Mouse (Mus musculus): ENCODE data around the gene Slc6a6. TPM values are rescaled to one million over a fixed set of nuclear protein-coding genes. Genes with fewer than 3 reads are reported as not detected.

Slc6a6 gene
- total and polyA plus RNA-seq, 3 experiments, result 54.6 to 90.0 TPM; not detected in 1

DNA sequence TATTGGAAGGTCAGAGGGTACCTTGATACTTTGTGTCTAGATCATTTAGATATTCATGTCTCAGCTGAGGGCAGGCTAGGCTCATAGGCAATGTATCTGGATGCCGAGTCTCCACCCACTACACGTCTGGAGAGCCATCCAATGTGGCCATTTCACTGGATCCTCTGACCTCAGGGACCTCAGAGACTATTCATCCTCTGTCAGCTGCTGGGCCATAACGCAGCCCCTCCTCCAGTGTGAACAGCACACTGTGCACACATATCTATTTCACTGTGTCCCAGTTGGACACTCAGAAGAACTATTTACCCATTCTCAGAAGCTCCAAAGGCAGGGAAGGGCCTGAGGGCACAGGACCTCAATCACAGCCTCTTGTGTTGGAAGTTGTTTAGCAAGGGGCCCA is 58.6 kb downstream of the Slc6a6 start:
- Histone ChIP-seq H3K79me2 (ENCODE audit: control insufficient read depth, insufficient read depth, low read length, poor library complexity) (no peaks in the 10 kb centered on the region), H3K36me3 (ENCODE audit: control insufficient read depth in 1 of 2, insufficient read depth in 2 of 2, low read length in 2 of 2) (peaks cover 0 to 8% of the 10 kb centered on the region in 2 experiments; a peak in 1 of 4 replicates), H3K4me1 (ENCODE audit: control insufficient read depth in 1 of 2, insufficient read depth in 2 of 2, low read length in 2 of 2) (no peaks in the 10 kb centered on the region), H3K4me3 (ENCODE audit: control insufficient read depth in 1 of 2, insufficient read depth in 1 of 2, low read depth in 2 of 2, low read length in 2 of 2) (no peak overlapping the region), H3K27me3 (ENCODE audit: control insufficient read depth in 1 of 2, insufficient read depth in 2 of 2, low read length in 2 of 2) (no peaks in the 10 kb centered on the region), H3K27ac (ENCODE audit: control insufficient read depth, low read depth, low read length) (no peak overlapping the region), H3K9me3 (replicated peaks; ENCODE audit: insufficient read depth, low read length) (no peaks in the 10 kb centered on the region), H3K9ac (ENCODE audit: control insufficient read depth, low read depth, low read length, poor library complexity, severe bottlenecking) (no peak overlapping the region)
- DNase-seq (ENCODE audit: low read depth, low spot score), result no peak
- TF ChIP-seq JUND (IDR thresholded peaks at IDR 0.05; ENCODE audit: low read depth, low read length) (no peak), UBTF (IDR thresholded peaks at IDR 0.05; ENCODE audit: borderline replicate concordance, insufficient read depth, low read depth, low read length) (no peak), MXI1 (IDR thresholded peaks at IDR 0.05; ENCODE audit: low read depth, low read length) (no peak), MAFK (IDR thresholded peaks at IDR 0.05; ENCODE audit: borderline replicate concordance, low read depth, low read length) (no peak), MYC (IDR thresholded peaks at IDR 0.05; ENCODE audit: low read depth, low read length) (no peak)

DNA sequence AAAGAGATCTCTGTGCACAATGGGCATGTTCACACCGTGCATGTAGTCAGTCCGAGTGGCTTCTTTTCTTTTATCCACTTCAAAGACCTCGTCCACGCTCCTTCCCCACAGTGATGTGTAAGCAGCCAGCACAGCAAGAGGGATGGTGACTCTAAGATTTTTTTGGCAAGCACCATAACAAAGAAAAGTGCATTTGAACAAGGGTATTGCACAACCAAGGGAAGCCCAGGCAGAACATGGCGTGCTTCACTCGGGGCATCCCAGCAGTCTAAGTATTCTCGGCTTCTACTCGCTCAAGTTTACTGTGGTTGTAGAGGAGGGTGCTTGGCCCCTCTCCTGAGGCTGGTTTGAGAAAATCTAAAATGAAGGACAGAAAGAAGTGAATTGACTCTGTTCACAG is 59.1 kb downstream of the Slc6a6 start:
- H3K9ac ChIP-seq (ENCODE audit: control insufficient read depth, low read depth, low read length, poor library complexity, severe bottlenecking), result no peak overlapping the region
- TF ChIP-seq MAZ (IDR thresholded peaks at IDR 0.05; ENCODE audit: low read depth, low read length), result no peak
- no peak for TF ChIP-seq POLR2AphosphoS5 (IDR thresholded peaks at IDR 0.05; ENCODE audit: borderline replicate concordance, low read depth, low read length)
- no peak for TF ChIP-seq MAX (IDR thresholded peaks at IDR 0.05; ENCODE audit: low read length)
- TF ChIP-seq USF1 (IDR thresholded peaks at IDR 0.05; ENCODE audit: low read depth, low read length), result no peak
- no peak for TF ChIP-seq RAD21 (IDR thresholded peaks at IDR 0.05; ENCODE audit: low read depth, low read length)
- TF ChIP-seq TBP (IDR thresholded peaks at IDR 0.05; ENCODE audit: low read depth, low read length), result no peak
- no peak for TF ChIP-seq TAL1 (IDR thresholded peaks at IDR 0.05; ENCODE audit: low read length)
- no peak for TF ChIP-seq E2F4 (IDR thresholded peaks at IDR 0.05; ENCODE audit: borderline replicate concordance, low read depth, low read length)
- no peaks in the 10 kb centered on the region for H3K79me2 ChIP-seq (ENCODE audit: control insufficient read depth, insufficient read depth, low read length, poor library complexity)
- H3K27ac ChIP-seq (ENCODE audit: control insufficient read depth, low read depth, low read length), result no peak overlapping the region
- no peaks in the 10 kb centered on the region for H3K9me3 ChIP-seq (replicated peaks; ENCODE audit: insufficient read depth, low read length)
- H3K27me3 ChIP-seq (ENCODE audit: control insufficient read depth in 1 of 2, insufficient read depth in 2 of 2, low read length in 2 of 2), result no peaks in the 10 kb centered on the region
- H3K36me3 ChIP-seq (ENCODE audit: control insufficient read depth in 1 of 2, insufficient read depth in 2 of 2, low read length in 2 of 2), result peaks cover 0 to 8% of the 10 kb centered on the region in 2 experiments; a peak in 1 of 4 replicates
- no peaks in the 10 kb centered on the region for H3K4me1 ChIP-seq (ENCODE audit: control insufficient read depth in 1 of 2, insufficient read depth in 2 of 2, low read length in 2 of 2)
- no peak for DNase-seq (ENCODE audit: low read depth, low spot score)
- H3K4me3 ChIP-seq (ENCODE audit: control insufficient read depth in 1 of 2, insufficient read depth in 1 of 2, low read depth in 2 of 2, low read length in 2 of 2), result no peak overlapping the region

DNA sequence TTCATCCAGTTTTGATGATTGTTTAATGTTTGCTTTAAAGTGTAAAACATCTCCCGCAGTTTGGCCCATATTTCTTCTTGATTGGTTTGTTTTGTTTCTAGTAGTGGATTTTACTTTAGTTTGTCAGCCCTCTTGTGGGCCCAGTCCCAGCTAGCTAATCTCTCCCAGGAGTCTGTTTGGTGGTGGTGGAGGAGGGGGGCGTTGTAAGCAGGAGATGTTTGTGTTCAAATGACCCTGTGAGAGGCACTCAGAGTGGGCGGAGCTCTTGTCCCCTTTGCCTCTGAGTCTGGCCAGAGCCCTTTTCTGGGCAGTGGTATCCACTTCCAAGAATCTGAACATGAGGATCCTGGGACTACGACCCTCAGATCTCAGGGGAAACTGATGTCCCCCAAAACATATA is 60.0 kb downstream of the Slc6a6 start:
- Histone ChIP-seq H3K27me3 (ENCODE audit: control insufficient read depth in 1 of 2, insufficient read depth in 2 of 2, low read length in 2 of 2) (no peaks in the 10 kb centered on the region), H3K4me1 (ENCODE audit: control insufficient read depth in 1 of 2, insufficient read depth in 2 of 2, low read length in 2 of 2) (no peaks in the 10 kb centered on the region), H3K27ac (ENCODE audit: control insufficient read depth, low read depth, low read length) (no peak overlapping the region), H3K9ac (ENCODE audit: control insufficient read depth, low read depth, low read length, poor library complexity, severe bottlenecking) (no peak overlapping the region), H3K4me3 (ENCODE audit: control insufficient read depth in 1 of 2, insufficient read depth in 1 of 2, low read depth in 2 of 2, low read length in 2 of 2) (no peak overlapping the region), H3K79me2 (ENCODE audit: control insufficient read depth, insufficient read depth, low read length, poor library complexity) (no peaks in the 10 kb centered on the region), H3K36me3 (ENCODE audit: control insufficient read depth in 1 of 2, insufficient read depth in 2 of 2, low read length in 2 of 2) (peaks cover 0 to 8% of the 10 kb centered on the region in 2 experiments; a peak in 1 of 4 replicates), H3K9me3 (replicated peaks; ENCODE audit: insufficient read depth, low read length) (no peaks in the 10 kb centered on the region)
- TF ChIP-seq MYB (IDR thresholded peaks at IDR 0.05; ENCODE audit: low read depth, low read length) (no peak), GATA1 (IDR thresholded peaks at IDR 0.05; ENCODE audit: low read depth, low read length) (no peak), MAFK (IDR thresholded peaks at IDR 0.05; ENCODE audit: borderline replicate concordance, low read depth, low read length) (no peak), ZC3H11A (IDR thresholded peaks at IDR 0.05; ENCODE audit: low read depth, low read length) (no peak), POLR2AphosphoS5 (IDR thresholded peaks at IDR 0.05; ENCODE audit: borderline replicate concordance, low read depth, low read length) (no peak), USF1 (IDR thresholded peaks at IDR 0.05; ENCODE audit: low read depth, low read length) (no peak), TBP (IDR thresholded peaks at IDR 0.05; ENCODE audit: low read depth, low read length) (no peak), UBTF (IDR thresholded peaks at IDR 0.05; ENCODE audit: borderline replicate concordance, insufficient read depth, low read depth, low read length) (no peak), ELF1 (IDR thresholded peaks at IDR 0.05; ENCODE audit: low read depth, low read length) (no peak), CTCF (IDR thresholded peaks at IDR 0.05 in 2 of 3, conservative IDR thresholded peaks at IDR 0.05 in 1 of 3; ENCODE audit: control insufficient read depth in 1 of 3, insufficient read depth in 1 of 3, low read depth in 2 of 3, low read length in 3 of 3, poor library complexity in 1 of 3, severe bottlenecking in 1 of 3) (no peak), POLR2A (IDR thresholded peaks at IDR 0.05; ENCODE audit: control insufficient read depth in 1 of 2, insufficient read depth in 1 of 2, low read depth in 1 of 2, low read length in 2 of 2, poor library complexity in 1 of 2) (no peak), TAL1 (IDR thresholded peaks at IDR 0.05; ENCODE audit: low read length) (no peak), MAX (IDR thresholded peaks at IDR 0.05; ENCODE audit: low read length) (no peak), MYC (IDR thresholded peaks at IDR 0.05; ENCODE audit: low read depth, low read length) (no peak), CHD1 (IDR thresholded peaks at IDR 0.05; ENCODE audit: low read depth, low read length) (no peak), RAD21 (IDR thresholded peaks at IDR 0.05; ENCODE audit: low read depth, low read length) (no peak), POLR2AphosphoS2 (IDR thresholded peaks at IDR 0.05; ENCODE audit: low read length) (no peak)
- no peak for DNase-seq (ENCODE audit: low read depth, low spot score)
